Mouse (Mus musculus): ENCODE measurements around the gene Fmo4.

DNA sequence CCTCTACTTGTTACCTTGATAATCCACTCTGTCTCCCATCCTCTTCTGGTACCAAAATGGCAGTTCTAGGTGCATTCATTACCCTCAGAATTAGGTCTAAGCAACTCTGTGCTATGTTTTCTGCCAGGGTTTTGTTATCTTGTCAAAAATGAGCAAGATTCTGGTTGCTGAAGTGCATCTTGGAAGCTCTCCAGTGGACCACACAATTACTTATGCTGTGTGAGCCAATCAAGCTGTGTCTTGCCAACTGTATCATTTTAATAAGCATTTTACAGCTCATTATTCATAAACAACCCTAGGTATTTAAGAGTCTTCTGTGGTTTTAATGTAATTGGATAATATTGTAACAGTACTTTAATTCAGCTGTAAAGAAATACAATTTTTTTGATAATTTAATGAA is 17.3 kb downstream of the Fmo4 start:
- no peak for TF ChIP-seq CTCF (conservative IDR thresholded peaks at IDR 0.05; ENCODE audit: low read length)
- TF ChIP-seq NANOG (IDR thresholded peaks at IDR 0.05; ENCODE audit: borderline replicate concordance, low read length): no peak

Measured in E14TG2a.4 (cell line).